Comparison of ENCODE assay signal across 14 mouse cellular contexts in the genomic region with DNA sequence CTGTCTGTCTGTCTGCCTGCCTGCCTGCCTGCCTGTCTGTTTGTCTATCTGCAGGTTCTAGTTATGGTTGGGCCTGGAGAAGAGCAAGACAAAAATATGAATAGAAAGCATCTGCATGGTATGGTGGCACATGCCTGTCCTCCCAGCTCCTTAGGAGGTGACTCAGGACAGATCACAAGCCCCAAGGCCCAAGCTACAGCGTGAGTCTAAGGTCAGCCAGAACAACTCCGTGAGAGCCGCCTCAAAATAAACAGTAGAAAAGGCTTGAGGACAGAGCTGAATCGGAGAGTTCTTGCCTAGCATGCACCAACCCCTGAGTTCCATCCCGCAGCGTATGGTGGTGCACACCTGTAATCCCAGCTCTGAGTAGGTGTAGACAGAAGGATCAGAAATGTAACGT. TPM values are rescaled to one million over a fixed set of nuclear protein-coding genes. Genes with fewer than 3 reads are reported as not detected.
"Had no signal": no experiment of that assay in that cellular context is flagged by ENCODE, and none has a peak within 500 bp of the region (broad histone marks: within the 10 kb centered on the region; RNA-seq: fewer than 3 reads in every experiment).

No protein-coding gene starts in this region.

- DNase-seq: gastrocnemius, adult 2 months; gastrocnemius, postnatal 10 days; gastrocnemius, postnatal 25 days; heart, adult 18-20 months; heart, postnatal 10 days; heart, postnatal 4 days; kidney, adult 18-20 months; kidney, adult 8-10 months; kidney, postnatal 10 days; kidney, postnatal 25 days; kidney, postnatal 4 days; liver; liver, embryonic 13.5 days had no signal

RNA-seq across cellular contexts. Expression of a gene that starts 28.8 kb away (rescaled TPM):
- total RNA-seq: granulocyte monocyte progenitor cell, adult 5-6 weeks had no signal
